Mouse (Mus musculus) hindlimb bud, embryonic 11.5 days (tissue): ENCODE results near the gene Lmnb2.

Source experiments
- DNase-seq: peaks from one replicate; pipeline ENCODE4 v3.0.0-alpha.2; 2012; ENCODE audit warnings: low read depth, low spot score; ENCODE audit errors: extremely low spot score

Lmnb2 gene

DNA sequence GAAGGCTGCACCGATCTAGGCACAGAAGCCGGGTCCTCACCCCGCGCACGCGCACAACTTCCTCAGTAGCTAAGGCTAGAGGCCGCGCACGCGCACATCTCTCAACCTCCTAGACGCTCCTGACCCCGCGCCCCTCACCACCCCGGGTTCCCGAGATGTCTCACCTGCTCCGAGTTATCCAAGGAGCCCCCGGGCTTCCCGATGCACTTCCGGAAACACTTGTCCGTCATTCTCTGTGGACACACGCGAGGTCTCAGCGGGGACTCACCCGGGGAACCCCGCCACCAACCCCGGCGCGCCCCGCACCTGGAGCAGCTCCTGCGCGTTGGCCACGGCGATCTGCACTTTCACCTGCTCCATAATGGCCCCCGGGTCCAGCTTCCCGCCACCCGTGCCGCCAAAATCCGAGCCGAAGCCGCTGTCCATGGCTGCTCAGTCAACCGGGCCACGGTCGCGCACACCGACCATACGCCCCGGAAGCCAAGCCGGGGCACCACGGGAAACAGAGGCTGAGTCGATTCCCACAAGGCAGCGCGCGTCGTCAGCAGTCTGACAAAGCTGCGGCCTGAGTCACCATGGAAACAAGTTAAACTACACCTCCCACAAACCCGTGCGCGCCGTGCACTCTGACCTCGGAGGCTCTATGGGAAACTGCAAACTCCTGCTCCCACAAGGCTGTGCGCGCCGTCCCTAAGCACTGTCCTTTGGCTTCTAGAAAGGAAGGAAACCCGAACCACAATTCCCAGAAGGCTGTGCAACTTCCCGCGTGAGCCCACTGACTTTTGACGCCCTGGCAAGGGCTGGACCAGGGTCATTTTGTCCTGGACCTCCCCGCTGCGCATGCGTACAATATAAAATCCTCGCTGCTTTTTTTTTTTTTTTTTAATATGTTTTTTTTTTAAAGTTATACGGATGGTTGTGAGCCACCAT, 17.5 kb downstream of the Lmnb2 start, which contains the start of gene Timm13:
Gene Timm13 (minus strand): TSS at position 652 of the 930 bp plus-strand sequence.
- peak; percentile 98 for DNase-seq

- no peak for DNase-seq
Observed at GRCm38 (mm10) chr10:80899591-80900317, 18.3 kb downstream of the Lmnb2 start.

- DNase-seq = no peak
Observed at GRCm38 (mm10) chr10:80899074-80899473, 19.0 kb downstream of the Lmnb2 start.

GRCm38 (mm10) chr10:80897861-80898510, 20.1 kb downstream of the Lmnb2 start:
- DNase-seq = no peak

- DNase-seq = no peak
Observed at GRCm38 (mm10) chr10:80896581-80897485, 21.2 kb downstream of the Lmnb2 start.

GRCm38 (mm10) chr10:80895697-80896096, 22.3 kb downstream of the Lmnb2 start:
- no peak for DNase-seq

DNA sequence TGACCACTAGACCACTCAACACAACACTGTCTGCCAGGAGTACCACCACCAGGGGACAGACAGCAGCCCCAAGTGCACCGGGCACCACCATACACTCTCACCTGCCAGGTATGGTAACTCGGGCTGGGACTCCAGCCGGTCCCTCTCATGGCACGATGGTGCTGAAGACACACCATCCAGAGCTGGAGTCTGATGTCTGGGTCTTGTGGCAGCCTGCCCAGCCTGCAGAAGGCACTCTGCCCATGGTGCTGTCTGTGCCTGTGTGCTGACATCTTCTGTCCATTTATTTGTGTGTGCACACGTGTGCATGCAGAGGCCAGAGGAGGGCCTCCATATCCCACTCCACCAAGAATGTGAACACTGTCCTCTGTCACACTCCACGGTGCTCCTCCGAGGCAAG, 22.9 kb downstream of the Lmnb2 start:
- DNase-seq = no peak

DNA sequence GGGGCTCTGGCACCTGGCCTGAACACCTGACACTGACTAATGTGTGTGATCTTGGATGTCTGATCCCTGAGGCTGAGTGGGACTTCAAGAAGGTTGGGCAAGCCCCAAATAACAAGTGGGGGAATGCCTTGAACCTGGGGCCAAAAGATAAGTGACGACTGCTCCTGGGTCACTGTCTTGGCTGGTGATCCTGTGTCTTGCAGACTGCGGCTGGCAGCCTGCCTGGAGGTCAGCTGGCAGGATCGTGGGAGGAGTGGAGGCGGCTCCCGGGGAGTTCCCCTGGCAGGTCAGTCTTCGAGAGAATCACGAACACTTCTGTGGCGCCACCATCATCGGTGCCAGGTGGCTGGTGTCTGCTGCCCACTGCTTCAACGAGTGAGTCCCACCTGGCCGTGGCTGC, 30.9 kb downstream of the Lmnb2 start:
- DNase-seq = no peak

GRCm38 (mm10) chr10:80881301-80881700, 36.7 kb downstream of the Lmnb2 start:
- DNase-seq = no peak

- no peak for DNase-seq
Observed at GRCm38 (mm10) chr10:80880901-80881300, 37.1 kb downstream of the Lmnb2 start.

- peak; percentile 35 for DNase-seq
Observed at GRCm38 (mm10) chr10:80880131-80880641, 37.9 kb downstream of the Lmnb2 start.

DNA sequence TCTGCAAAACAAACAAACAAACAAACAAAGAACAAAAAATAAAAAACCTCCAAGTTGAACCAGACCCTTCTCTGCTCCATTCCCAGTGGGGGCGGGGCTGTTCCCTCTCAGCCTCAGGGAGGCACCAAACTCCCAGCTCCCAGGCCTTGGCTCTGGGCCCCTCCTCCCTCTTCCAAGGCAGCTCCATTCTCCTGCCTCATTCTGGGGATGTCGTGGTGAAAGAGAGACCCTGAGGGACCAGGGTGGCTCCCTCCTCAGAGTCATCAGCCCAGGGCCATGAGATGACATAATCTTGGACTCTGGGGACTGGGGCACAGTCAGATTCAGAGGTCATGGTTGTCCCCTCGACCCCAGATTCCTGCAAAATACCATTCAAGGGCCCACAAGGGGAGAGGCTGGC, 41.5 kb downstream of the Lmnb2 start:
- no peak for DNase-seq

DNA sequence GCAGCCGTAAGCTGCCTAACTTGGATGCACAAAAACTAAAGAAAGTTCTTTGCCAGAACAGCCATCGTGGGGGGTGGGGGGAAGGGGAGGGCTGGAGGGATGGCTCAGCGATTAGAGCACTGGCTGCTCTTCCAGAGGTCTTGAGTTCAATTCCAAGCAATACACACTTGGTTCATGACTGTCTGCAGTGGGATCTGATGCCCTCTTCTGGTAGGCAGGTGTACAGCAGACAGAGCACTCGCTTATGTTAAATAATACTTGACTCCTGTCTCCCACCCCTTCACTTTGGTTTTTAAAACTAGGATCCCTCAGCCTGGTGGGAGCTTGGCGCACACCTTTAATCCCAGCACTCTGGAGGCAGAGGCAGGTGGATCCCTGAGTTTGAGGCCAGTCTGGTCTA, 42.0 kb downstream of the Lmnb2 start:
- DNase-seq = peak; percentile 42

DNA sequence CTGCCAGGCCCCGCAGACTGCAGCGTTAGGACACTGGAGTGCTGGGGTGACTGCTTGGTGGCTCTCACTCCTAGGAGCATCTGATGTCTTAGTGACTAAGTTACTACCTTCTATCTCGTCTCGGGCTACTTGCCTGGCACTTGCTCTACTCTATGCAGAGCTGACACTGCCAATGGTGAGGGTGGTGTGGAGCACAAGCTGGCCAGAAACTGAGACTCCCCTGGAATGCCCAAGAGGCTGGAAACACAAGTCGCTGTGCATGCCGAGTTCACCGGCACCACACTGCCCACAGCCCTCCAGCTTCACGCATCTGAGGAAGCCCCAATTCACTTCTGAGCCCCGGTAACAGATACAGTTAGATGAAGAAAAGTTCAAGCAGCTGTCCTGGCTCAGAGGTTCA, 44.0 kb downstream of the Lmnb2 start:
- no peak for DNase-seq

- DNase-seq = no peak
Observed at GRCm38 (mm10) chr10:80871581-80871980, 46.5 kb downstream of the Lmnb2 start, which contains the start of gene Tmprss9. Gene Tmprss9, plus strand, starts transcription at chr10:80871848.

- no peak for DNase-seq
Observed at GRCm38 (mm10) chr10:80870993-80871392, 47.1 kb downstream of the Lmnb2 start.

DNA sequence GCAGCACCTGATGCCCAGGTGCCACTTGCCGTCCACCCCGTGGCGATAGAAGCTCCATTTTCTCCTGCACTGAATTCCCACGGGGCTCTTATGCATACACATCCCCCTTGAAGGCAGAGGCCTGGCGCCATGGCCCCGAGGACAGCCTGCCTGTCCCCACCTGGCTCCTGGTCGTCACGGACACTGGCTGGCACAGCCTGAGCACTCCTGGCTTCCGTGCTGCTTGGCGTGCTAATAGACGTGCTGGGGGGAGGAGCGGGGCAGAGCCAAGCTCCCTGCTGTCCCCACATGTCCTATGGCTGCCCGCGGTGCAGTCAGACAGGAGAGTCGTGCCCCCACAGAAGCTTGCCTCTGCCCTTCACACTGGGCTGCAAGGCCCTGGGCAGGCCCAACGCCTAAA, 53.6 kb downstream of the Lmnb2 start:
- DNase-seq = no peak

DNA sequence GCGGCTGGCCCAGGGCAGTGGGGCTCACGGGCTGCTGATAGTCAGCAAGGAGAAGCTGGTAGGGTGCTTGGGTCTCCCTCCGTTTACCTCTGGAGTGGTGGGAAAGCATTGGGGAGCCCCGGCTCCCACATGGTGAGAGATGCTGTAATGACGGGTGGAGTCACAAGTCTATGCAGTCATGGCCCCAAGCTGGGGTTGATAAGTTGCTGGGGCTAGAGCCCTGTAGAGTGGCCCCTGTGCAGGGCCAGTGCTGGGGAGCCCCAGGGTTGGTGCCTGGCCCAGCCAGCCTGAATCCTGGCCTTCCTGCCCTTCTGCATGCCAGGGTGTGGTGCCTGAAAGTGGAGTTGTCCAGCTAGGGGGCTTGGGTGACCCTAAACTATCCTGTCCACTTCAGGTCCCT, 55.7 kb downstream of the Lmnb2 start:
- DNase-seq = no peak

GRCm38 (mm10) chr10:80858350-80858935, 59.6 kb downstream of the Lmnb2 start:
- DNase-seq = no peak

- no peak for DNase-seq
Observed at GRCm38 (mm10) chr10:80857848-80858247, 60.2 kb downstream of the Lmnb2 start.
